Mouse (Mus musculus): ENCODE measurements around the gene Cideb.

Cideb gene

GRCm38 (mm10) chr14:55721700-55722437 lies 36.4 kb downstream of the Cideb start, which contains the start of gene Rabggta:
Gene Rabggta (minus strand): TSS chr14:55722263.
- peak; percentile 97 for DNase-seq

GRCm38 (mm10) chr14:55721076-55721475 lies 37.2 kb downstream of the Cideb start:
- peak; percentile 17 to 43 for DNase-seq

GRCm38 (mm10) chr14:55720666-55721065 lies 37.6 kb downstream of the Cideb start:
- DNase-seq = no peak

DNA sequence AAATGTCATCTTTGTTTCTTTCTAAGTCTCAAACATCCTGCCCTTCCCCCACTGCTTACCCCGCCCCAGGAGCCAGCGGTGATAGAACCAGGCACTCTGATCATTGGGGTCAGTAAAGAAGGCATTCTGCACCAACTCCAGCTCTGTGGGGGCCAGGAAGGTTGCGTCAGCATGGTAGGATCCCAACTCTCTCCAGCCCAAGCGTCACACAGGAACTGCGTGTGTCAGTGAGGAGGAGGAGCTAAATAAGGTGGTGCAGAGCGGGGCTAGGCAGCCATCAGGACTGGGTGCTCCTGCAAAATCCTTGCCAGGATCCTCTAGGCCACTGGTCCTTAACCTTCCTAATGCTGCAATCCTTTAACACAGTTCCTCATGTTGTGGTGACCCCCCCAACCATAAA lies 38.5 kb downstream of the Cideb start:
- DNase-seq = no peak

DNA sequence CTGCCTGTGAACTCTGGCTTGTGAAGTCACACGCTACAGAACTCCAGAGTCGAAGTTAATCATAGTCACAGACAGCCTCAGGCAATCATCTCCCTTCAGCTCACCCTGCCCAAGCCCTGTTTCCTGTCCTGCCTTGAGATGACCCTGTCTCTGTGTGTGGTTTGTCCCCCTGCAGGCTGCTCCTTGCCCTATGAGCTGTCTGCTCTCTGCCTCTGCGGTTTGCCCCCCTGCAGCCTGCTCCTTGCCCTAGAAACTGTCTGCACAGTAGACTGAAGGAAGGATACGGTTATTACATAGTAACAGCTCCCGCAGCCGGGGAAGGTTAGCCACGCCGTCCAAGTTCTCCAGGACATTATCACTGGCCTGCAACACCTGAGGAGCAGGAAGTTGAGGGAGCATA lies 41.4 kb downstream of the Cideb start:
- peak; percentile 31 to 62 for DNase-seq

DNA sequence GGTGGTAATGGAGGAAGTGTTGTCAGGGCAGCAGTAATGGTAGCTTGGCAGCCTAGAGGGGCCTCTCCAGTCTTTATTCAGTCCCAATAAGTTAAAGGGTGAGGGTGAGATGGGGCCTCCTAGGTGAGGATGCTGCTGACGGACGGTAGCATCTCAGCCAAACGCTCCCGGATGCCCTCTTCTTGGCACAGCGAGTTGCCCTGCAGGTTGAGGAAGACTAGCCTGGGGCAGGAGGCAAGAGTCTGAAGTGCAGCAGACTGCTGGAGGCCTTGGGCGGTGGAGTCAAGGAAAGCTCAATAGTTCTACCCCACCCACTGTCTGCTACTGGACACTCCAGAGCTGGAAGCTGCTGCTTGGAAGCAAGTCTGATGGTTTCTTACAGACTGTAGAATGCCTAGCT lies 42.0 kb downstream of the Cideb start:
- peak in 1 of 2 experiments; percentile 27 for DNase-seq

DNA sequence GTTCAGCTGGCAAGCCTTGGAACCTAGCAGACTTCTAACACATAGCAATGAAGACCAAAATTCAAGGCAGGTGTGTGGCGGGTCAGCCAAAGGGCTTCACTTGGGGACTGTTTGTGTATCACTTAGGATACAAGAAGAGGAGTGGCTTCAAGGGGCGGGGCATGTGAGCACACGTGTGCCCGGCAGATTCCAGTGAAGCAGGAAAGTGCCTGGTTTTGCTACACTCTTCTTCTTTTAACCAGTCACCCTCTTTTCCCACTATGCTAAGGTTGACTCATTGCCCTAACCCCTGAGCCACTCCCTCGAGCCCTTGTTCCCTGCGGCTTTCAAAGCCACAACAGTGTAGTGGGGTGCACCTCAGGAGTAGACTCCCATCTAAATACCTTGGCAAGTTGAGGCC lies 43.4 kb downstream of the Cideb start:
- peak in 1 of 2 experiments; percentile 24 for DNase-seq

GRCm38 (mm10) chr14:55713729-55714122 lies 44.5 kb downstream of the Cideb start, which contains the start of gene Tgm1:
Gene Tgm1 (minus strand): TSS chr14:55713926.
- DNase-seq = no peak

DNA sequence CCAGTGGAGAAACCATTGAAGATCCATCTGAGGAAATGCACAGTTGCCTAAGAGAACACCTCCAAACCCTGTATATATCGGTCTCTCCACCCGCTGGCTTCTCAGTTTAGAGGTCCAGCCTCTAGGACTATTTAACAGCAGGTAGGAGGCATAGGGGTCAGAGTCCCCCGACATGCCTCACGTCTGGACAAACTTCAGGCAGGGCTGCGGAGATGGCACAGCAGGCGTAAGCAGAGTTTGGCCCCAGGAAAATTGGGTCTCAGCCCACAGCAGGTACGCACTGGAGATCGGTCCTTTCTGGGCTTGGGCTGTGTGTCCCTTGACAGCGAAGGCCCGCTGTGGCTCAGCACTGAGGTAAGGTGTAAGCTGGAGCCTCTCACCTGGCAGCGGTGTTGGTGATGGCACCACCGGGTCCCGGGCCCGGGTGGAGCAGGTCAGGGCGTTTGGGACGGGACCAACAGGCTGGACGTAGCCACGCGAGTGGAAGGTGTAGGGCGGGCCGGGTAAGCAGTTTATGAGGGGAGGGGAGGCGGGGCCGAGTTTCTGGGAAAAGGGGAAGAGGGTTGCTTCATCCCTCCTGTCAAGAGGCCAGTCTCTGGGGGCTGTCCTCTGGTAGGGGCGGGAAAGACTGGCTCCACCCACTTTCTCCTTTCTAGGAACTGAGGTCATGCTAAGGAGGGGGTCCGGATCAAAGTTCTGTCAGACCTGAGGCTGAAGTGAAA lies 45.1 kb downstream of the Cideb start:
- peak; percentile 49 to 70 for DNase-seq

- no peak for DNase-seq
Measured at GRCm38 (mm10) chr14:55711786-55712185, 46.5 kb downstream of the Cideb start.

- no peak for DNase-seq
Measured at GRCm38 (mm10) chr14:55709509-55709908, 48.7 kb downstream of the Cideb start.

GRCm38 (mm10) chr14:55707397-55707796 lies 50.9 kb downstream of the Cideb start:
- DNase-seq = no peak

DNA sequence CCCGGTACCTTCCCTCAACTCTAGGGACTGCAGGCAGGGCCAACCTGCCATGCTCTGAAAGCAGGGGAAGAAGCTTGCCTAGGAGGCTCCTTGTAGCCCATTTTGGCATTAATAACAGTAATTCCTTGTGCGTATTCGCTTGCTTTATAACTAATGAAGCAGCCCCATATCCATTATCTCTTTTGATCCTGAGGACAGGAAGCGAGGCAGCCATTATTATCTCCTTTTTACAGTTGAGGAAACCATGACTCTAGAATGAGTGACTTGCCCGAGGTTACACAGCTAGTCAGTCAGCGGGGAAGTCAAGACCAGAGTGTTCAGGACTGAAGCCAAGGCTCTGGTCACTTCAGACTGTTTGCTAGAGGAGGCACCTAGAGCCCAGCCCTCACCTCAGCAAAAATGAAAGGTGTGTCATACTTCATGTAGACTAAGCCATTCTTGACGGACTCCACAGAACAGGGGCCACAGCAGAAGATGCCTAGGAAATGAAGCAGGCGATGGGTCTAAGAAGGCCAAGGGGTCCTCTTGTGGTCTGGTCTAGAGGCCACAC lies 52.1 kb downstream of the Cideb start:
- DNase-seq = no peak
